Comparison of ENCODE assay signal across 16 mouse cellular contexts in the genomic region with DNA sequence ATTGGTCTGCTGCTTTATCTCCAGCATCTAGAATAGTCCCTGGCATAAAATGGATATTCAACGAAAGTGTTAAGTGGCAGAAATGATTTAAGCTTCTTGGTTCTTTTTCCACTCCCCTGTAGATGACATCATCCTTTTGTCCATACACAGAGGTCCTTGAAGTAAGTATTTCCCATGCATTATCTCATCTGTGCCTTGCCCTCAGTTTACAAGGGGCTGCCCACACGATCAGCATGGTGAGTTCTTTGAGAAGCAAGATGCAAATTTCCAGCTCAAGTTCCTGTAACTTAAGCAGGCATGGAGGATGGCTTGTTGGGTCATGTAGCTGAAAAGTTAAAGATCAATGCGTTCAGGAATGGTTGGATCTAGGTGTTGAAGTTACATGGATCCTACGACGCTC.
"Had no signal": no experiment of that assay in that cellular context is flagged by ENCODE, and none has a peak within 500 bp of the region (broad histone marks: within the 10 kb centered on the region; RNA-seq: fewer than 3 reads in every experiment).

No protein-coding gene starts in this region.

- H3K9me3 ChIP-seq: neural tube, embryonic 15.5 days; stomach, embryonic 15.5 days had no signal

- H3K27ac ChIP-seq: neural tube, embryonic 13.5 days; neural tube, embryonic 15.5 days; stomach, embryonic 15.5 days; stomach, postnatal 0 days had no signal

- H3K27me3 ChIP-seq: neural tube, embryonic 13.5 days; neural tube, embryonic 15.5 days; stomach, embryonic 15.5 days had no signal

- H3K36me3 ChIP-seq: neural tube, embryonic 13.5 days; neural tube, embryonic 15.5 days; stomach, embryonic 15.5 days had no signal

- DNase-seq: retina, postnatal 1 day; right cerebral cortex, adult 18-20 months; right cerebral cortex, postnatal 14 days; right cerebral cortex, postnatal 25 days; right cerebral cortex, postnatal 4 days; spleen, adult 18-20 months; thymus, adult 18-20 months; thymus, adult 2 months; thymus, postnatal 14 days; thymus, postnatal 25 days; thymus, postnatal 36 days; thymus, postnatal 4 days had no signal

- H3K4me1 ChIP-seq: neural tube, embryonic 13.5 days; neural tube, embryonic 15.5 days; stomach, embryonic 15.5 days had no signal

- H3K4me2 ChIP-seq: neural tube, embryonic 13.5 days; neural tube, embryonic 15.5 days; stomach, embryonic 15.5 days had no signal

- H3K4me3 ChIP-seq: neural tube, embryonic 13.5 days; neural tube, embryonic 15.5 days; stomach, embryonic 15.5 days had no signal

- H3K9ac ChIP-seq: neural tube, embryonic 13.5 days; neural tube, embryonic 15.5 days; stomach, embryonic 15.5 days had no signal
